Mouse (Mus musculus): ENCODE measurements at regions not wholly inside any gene's neighbourhood (a gene's known extent, or its start where the extent isn't known, plus 50 kb on each side); places are given as distances from the start of the nearest gene placed in this dataset.

DNA sequence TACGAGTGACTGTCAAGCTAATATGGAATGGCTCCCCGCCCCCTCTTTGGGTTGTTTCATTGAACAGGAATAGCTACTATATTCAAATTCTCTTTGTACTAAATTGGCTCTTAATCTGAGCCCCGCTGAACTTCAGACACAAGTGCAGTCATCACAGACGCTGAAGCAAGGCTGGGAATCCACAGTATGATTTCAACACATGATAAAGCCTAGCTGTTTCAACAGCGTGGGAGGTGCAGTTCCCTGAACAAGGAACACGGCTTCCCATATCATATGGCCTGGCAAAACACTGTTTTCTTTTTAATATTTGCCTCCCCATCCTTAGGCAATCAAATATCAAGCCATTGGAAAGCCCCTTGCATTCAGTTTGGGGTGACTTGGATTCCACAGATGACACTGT is 428.0 kb upstream of the Adamts9 start:
- no peak overlapping the region for H3K27ac ChIP-seq
- no peaks in the 10 kb centered on the region for H3K36me3 ChIP-seq
- H3K4me2 ChIP-seq (replicated peaks) = no peak overlapping the region

DNA sequence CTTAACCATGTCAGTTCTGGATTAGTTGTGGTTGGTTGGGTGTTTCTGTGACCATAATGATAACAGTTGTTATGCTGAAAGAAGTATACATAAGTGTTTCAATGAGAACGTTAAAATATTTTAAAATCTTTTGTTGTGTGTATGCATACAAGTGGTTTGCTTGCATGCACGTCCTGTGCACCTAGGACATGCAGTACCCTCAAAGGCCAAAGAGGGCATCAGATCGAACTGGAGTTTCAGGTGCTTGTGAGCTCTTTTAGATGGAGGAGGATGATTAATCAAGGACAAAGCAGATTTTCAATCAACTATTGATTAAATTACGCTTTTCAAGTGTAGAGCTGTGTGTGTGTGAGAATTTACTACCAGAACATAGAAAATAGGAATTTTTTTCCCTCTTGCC is 420.6 kb upstream of the Adamts9 start:
- 61% methylated on average over 4 of the region's 4 CpGs for WGBS
- Histone ChIP-seq H3K4me1 (replicated peaks) (no peaks in the 10 kb centered on the region), H3K27me3 (no peaks in the 10 kb centered on the region), H3K27ac (no peak overlapping the region), H3K9ac (replicated peaks) (no peak overlapping the region), H3K36me3 (no peaks in the 10 kb centered on the region), H3K9me3 (no peaks in the 10 kb centered on the region), H3K4me3 (replicated peaks) (no peak overlapping the region), H3K4me2 (replicated peaks) (no peak overlapping the region)
- no peak for ATAC-seq

More for the DNA sequence above, 428.0 kb upstream of the Adamts9 start:
- no peak overlapping the region for H3K4me3 ChIP-seq (replicated peaks)
- no peaks in the 10 kb centered on the region for H3K27me3 ChIP-seq
- ATAC-seq = no peak
- H3K9me3 ChIP-seq = no peaks in the 10 kb centered on the region
- WGBS = 82% methylated on average over 6 of the region's 6 CpGs
- H3K9ac ChIP-seq (replicated peaks) = no peak overlapping the region
- H3K4me1 ChIP-seq (replicated peaks) = no peaks in the 10 kb centered on the region

DNA sequence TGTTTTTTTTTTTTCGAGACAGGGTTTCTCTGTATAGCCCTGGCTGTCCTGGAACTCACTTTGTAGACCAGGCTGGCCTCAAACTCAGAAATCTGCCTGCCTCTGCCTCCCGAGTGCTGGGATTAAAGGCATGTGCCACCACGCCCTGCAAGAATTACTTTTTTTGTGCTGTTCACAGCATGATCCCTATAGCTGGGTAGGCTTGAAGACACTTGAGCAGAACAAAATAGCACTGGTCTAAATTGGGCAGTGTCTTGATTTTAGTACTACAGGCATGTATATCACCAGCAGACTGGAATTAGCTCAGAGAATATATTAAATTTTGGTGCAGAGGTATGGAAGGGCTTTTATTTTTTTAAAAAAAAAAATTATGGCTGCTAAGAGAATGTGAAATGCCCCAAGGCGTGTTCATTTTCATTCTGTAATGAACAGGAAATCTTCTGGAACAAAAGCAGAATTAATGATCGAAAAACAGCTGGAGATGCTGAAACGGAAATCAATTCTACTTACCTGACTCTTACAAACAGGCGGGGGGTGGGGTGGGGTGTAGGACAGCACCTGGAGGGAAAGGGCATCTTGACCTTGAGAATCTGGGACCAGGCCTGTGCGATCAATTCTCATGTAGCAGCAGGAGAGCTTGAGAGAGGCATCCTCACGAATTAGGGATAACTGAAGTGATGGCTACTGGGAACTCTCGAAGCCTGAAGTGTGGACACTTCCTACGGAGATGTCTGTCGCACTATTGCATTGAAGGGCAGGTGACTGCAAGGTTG is 410.2 kb upstream of the Adamts9 start:
- Histone ChIP-seq H3K4me1 (replicated peaks) (peaks cover 6% of the 10 kb centered on the region), H3K27ac (no peak overlapping the region), H3K4me2 (replicated peaks) (no peak overlapping the region), H3K9me3 (no peaks in the 10 kb centered on the region), H3K27me3 (no peaks in the 10 kb centered on the region), H3K36me3 (no peaks in the 10 kb centered on the region), H3K9ac (replicated peaks) (no peak overlapping the region), H3K4me3 (replicated peaks) (no peak overlapping the region)
- no peak for ATAC-seq
- 84% methylated on average over 12 of the region's 12 CpGs for WGBS

DNA sequence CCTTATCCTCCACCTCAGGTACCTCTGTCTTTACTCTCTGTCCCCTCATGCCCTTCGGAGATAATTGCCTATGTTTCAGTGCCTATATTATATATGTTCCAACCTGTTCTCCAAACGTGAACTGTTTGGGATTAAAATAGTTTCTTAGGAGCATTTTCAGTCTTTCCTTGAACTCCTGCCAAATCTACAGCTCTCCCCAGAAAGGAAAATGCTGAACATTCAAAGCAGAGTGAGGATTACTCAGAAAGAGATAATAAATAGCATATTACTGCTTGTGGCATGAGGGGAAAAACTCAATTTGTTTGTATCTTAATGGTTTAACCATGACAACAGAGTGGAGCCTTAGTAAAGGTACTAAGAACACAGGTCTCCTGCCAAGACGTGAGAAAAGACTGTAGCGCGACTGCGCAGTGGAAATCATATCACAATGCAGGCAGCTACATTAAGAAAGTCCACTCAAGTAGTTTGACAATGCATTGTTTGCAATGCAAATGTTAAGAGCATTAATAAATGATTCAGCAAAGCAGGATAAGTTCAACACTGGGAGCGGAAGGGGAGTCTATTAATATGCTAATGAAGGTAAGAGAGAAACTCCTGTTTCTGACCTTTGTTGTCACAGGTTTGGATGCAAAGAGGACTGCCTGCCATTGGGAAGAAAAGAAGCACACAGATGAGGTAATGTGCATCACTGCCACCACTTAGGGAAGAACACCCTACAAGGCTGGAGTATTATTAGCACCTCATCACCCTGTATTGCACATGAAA is 406.8 kb upstream of the Adamts9 start:
- no peak overlapping the region for H3K4me2 ChIP-seq (replicated peaks)
- no peak overlapping the region for H3K9ac ChIP-seq (replicated peaks)
- no peaks in the 10 kb centered on the region for H3K9me3 ChIP-seq
- whole genome bisulfite sequencing = 34% methylated on average over 7 of the region's 7 CpGs
- peaks cover 6% of the 10 kb centered on the region for H3K4me1 ChIP-seq (replicated peaks)
- no peak overlapping the region for H3K27ac ChIP-seq
- no peak for ATAC-seq
- H3K27me3 ChIP-seq = no peaks in the 10 kb centered on the region
- H3K36me3 ChIP-seq = no peaks in the 10 kb centered on the region
- no peak overlapping the region for H3K4me3 ChIP-seq (replicated peaks)

- Histone ChIP-seq H3K27ac (no peak overlapping the region), H3K4me1 (replicated peaks) (peaks cover 6% of the 10 kb centered on the region), H3K27me3 (no peaks in the 10 kb centered on the region), H3K4me2 (replicated peaks) (no peak overlapping the region), H3K4me3 (replicated peaks) (no peak overlapping the region), H3K36me3 (no peaks in the 10 kb centered on the region), H3K9ac (replicated peaks) (no peak overlapping the region), H3K9me3 (no peaks in the 10 kb centered on the region)
- 95% methylated on average over 3 of the region's 3 CpGs for WGBS
- ATAC-seq = no peak
Observed at GRCm38 (mm10) chr6:93348141-93348540, 404.8 kb upstream of the Adamts9 start.

DNA sequence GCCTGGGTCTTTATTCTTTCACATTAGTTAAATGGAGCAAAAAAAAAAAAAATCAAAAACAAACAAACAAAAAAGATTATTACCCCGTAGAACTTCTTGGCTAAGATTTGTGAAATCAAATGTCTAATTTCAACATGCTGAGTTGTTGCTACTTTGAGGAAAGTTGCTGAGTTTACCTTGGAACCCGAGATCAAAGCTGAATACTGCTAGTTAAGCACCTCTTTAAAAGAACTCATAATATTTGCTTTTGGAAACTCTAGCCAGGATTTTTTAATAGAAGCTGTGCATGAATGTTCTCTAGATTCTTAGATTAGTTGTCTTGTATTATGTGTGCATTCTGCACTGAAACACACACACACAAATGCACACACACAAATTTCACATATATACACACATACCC is 385.4 kb upstream of the Adamts9 start:
- H3K27ac ChIP-seq = no peak overlapping the region
- WGBS = 84% methylated on average over 2 of the region's 2 CpGs
- no peaks in the 10 kb centered on the region for H3K36me3 ChIP-seq
- no peak overlapping the region for H3K9ac ChIP-seq (replicated peaks)
- H3K4me1 ChIP-seq (replicated peaks) = no peaks in the 10 kb centered on the region
- H3K9me3 ChIP-seq = no peaks in the 10 kb centered on the region
- ATAC-seq = no peak
- no peak overlapping the region for H3K4me2 ChIP-seq (replicated peaks)
- no peak overlapping the region for H3K4me3 ChIP-seq (replicated peaks)
- H3K27me3 ChIP-seq = no peaks in the 10 kb centered on the region

DNA sequence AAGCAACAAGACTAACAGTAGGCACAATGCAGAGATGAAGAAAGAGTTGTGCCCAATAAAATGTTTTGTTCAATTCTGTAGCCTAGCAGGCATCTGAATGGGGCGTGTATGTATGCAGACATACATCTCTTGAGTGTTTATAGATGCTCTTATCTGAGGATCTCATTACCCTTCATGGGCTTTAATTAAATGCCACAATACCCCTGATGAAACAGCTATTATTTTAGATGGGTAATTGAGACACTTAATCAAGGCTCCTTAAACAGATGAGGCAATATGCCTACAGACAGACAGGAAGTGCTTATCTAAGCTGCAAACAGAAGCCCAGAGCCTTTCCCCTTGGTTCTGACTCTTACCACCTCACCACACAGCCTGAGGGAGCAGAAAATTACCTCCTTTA is 384.6 kb upstream of the Adamts9 start:
- Histone ChIP-seq H3K9ac (replicated peaks) (no peak overlapping the region), H3K4me3 (replicated peaks) (no peak overlapping the region), H3K9me3 (no peaks in the 10 kb centered on the region), H3K27me3 (no peaks in the 10 kb centered on the region), H3K4me1 (replicated peaks) (no peaks in the 10 kb centered on the region), H3K4me2 (replicated peaks) (no peak overlapping the region), H3K36me3 (no peaks in the 10 kb centered on the region), H3K27ac (no peak overlapping the region)
- ATAC-seq = no peak
- WGBS = 79% methylated on average over 1 of the region's 1 CpGs

DNA sequence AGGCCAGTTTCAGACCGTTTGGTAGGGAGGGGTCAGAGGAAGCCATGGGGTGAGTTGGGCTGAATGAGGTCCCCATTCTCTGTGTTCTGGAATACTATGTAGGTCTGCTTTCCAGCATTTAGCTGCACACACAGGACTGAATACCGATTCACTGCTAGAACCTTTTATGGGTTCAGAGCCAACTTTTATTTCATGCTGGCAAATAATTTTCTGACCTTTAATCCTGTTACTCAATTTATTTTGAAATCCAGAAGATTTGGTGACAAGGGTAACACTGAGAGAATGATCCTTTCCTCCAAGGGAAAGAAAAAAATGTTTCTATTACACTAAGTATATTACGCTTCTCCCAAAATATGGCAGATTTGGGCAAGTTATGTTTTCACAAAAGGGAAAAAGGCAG is 380.6 kb upstream of the Adamts9 start:
- ATAC-seq = no peak
- H3K9ac ChIP-seq (replicated peaks) = no peak overlapping the region
- no peaks in the 10 kb centered on the region for H3K36me3 ChIP-seq
- WGBS = 69% methylated on average over 3 of the region's 3 CpGs
- no peaks in the 10 kb centered on the region for H3K27me3 ChIP-seq
- no peak overlapping the region for H3K4me3 ChIP-seq (replicated peaks)
- H3K4me1 ChIP-seq (replicated peaks) = no peaks in the 10 kb centered on the region
- no peak overlapping the region for H3K4me2 ChIP-seq (replicated peaks)
- no peak overlapping the region for H3K27ac ChIP-seq
- no peaks in the 10 kb centered on the region for H3K9me3 ChIP-seq

DNA sequence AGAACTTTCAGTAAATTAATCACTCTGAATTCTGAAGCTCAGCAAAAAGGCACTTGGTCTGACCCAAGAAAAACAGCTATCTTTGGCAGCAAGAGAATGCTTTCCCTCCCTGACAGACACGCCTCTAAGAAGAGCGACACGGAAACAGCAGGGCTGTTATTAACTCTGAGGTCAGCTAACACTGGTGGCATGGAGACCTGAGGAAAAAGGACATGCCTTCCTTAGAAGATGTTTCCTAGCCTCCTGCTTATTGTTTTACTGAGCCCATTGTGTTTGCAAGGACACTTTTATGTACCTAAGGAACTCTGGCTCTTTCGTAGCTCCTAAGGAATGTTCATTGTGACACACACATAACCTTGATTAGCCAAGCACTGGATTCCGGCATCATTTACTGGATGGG is 371.3 kb upstream of the Adamts9 start:
- 77% methylated on average over 5 of the region's 5 CpGs for WGBS
- H3K9ac ChIP-seq (replicated peaks) = no peak overlapping the region
- H3K4me1 ChIP-seq (replicated peaks) = no peaks in the 10 kb centered on the region
- ATAC-seq = no peak
- H3K4me2 ChIP-seq (replicated peaks) = no peak overlapping the region
- H3K4me3 ChIP-seq (replicated peaks) = no peak overlapping the region
- H3K27ac ChIP-seq = no peak overlapping the region
- no peaks in the 10 kb centered on the region for H3K27me3 ChIP-seq
- H3K36me3 ChIP-seq = no peaks in the 10 kb centered on the region
- H3K9me3 ChIP-seq = no peaks in the 10 kb centered on the region

- Histone ChIP-seq H3K9me3 (no peaks in the 10 kb centered on the region), H3K4me3 (replicated peaks) (no peak overlapping the region), H3K36me3 (no peaks in the 10 kb centered on the region), H3K27ac (no peak overlapping the region), H3K27me3 (no peaks in the 10 kb centered on the region), H3K4me1 (replicated peaks) (no peaks in the 10 kb centered on the region), H3K9ac (replicated peaks) (no peak overlapping the region), H3K4me2 (replicated peaks) (no peak overlapping the region)
- WGBS = 70% methylated on average over 2 of the region's 2 CpGs
- no peak for ATAC-seq
Observed at GRCm38 (mm10) chr6:93305176-93305575, 361.9 kb upstream of the Adamts9 start.

DNA sequence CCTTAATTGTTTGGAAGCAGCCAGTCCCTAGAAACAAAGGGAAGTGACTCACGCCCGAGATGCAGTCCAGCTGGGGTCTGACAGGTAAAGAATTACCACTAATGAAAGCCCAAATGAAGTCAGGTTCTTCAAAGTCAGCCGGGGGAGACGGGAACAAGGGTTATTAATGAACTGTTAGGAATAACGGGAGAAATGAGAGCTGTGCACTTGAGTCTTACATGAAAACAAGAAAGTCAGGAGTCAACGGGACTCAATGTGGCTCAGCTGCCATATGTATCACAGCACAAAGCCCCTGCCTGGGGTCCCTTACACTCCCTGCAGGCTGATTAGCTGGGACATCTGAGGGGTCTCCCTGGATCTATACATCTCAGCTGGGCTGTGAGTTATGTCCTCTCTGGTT is 354.7 kb upstream of the Adamts9 start:
- H3K27ac ChIP-seq = no peak overlapping the region
- H3K4me3 ChIP-seq (replicated peaks) = no peak overlapping the region
- ATAC-seq = no peak
- no peak overlapping the region for H3K9ac ChIP-seq (replicated peaks)
- no peaks in the 10 kb centered on the region for H3K36me3 ChIP-seq
- no peak overlapping the region for H3K4me2 ChIP-seq (replicated peaks)
- WGBS = 51% methylated on average over 6 of the region's 6 CpGs
- H3K27me3 ChIP-seq = no peaks in the 10 kb centered on the region
- H3K9me3 ChIP-seq = no peaks in the 10 kb centered on the region
- 0 out of 2 replicates have a peak, but pooled peaks cover 10% of the 10 kb centered on the region for H3K4me1 ChIP-seq (replicated peaks)

DNA sequence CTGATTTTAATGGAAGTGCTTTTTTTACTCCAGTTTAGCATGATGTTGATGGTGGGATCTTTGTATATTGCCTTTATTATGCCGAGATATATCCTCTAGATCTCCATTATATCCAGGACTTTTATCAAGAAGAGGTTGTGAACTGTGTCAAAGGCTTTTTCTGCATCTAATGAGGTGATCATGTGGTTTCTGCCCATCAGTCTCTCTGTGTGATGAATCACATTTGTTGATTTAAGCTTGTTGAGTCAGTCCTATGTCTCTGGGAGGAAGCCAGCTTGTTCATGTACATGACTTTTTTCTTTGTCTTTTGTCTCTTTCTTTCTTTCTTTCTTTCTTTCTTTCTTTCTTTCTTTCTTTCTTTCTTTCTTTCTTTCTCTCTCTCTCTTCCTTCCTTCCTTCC is 348.4 kb upstream of the Adamts9 start:
- Histone ChIP-seq H3K4me3 (replicated peaks) (no peak overlapping the region), H3K27ac (no peak overlapping the region), H3K27me3 (no peaks in the 10 kb centered on the region), H3K36me3 (no peaks in the 10 kb centered on the region), H3K9me3 (no peaks in the 10 kb centered on the region), H3K9ac (replicated peaks) (no peak overlapping the region), H3K4me2 (replicated peaks) (no peak overlapping the region), H3K4me1 (replicated peaks) (no peaks in the 10 kb centered on the region)
- no peak for ATAC-seq
- 93% methylated on average over 1 of the region's 1 CpGs for WGBS

All from midbrain, embryonic 13.5 days (tissue).